15 mouse cellular contexts compared by ENCODE assay signal in genomic region chr15:54120456-54120855, GRCm38 (mm10).
DNase-seq lines count a peak whose midpoint lies in the region; TF ChIP-seq lines count a peak whose summit lies in the region.
"Had no signal": no experiment of that assay in that cellular context is flagged by ENCODE, and none has a peak within 500 bp of the region (broad histone marks: within the 10 kb centered on the region; RNA-seq: fewer than 3 reads in every experiment).

No protein-coding gene starts in this region.

- dilution Hi-C loops in CH12.LX (cut with MboI; ENCODE audit: extremely low pct_ligation_motif_present, extremely low pct_unique_long_range_greater_than_20kb, low sequenced_read_pairs), result no loop called here

- no peak overlapping the region for H3K27ac ChIP-seq in CH12.LX (ENCODE audit: insufficient read depth, low read depth)
- H3K27ac ChIP-seq in left cerebral cortex, adult 2 months, result peak overlapping the region; percentile 15; the same call in 1 of the 2 replicates
- no peak overlapping the region for H3K27ac ChIP-seq in forebrain, embryonic 10.5 days
- H3K27ac ChIP-seq: embryonic facial prominence, embryonic 13.5 days; forebrain, embryonic 13.5 days; gastrocnemius, adult 2 months had no signal

- H3K9ac ChIP-seq in CH12.LX (ENCODE audit: insufficient read depth, low read depth), result no peak overlapping the region
- H3K9ac ChIP-seq: embryonic facial prominence, embryonic 13.5 days; forebrain, embryonic 13.5 days had no signal

- in situ Hi-C loops in CH12.LX (cut with MboI; ENCODE audit: low pct_ligation_motif_present, low pct_unique_long_range_greater_than_20kb, low sequenced_read_pairs), result no loop called here

- no peak for TF ChIP-seq EP300 in CH12.LX (IDR thresholded peaks at IDR 0.05; ENCODE audit: low read length)

- peaks cover 3% of the 10 kb centered on the region for H3K9me3 ChIP-seq in CH12.LX (replicated peaks; ENCODE audit: low read length)
- no peaks in the 10 kb centered on the region for H3K9me3 ChIP-seq in forebrain, embryonic 10.5 days
- H3K9me3 ChIP-seq: embryonic facial prominence, embryonic 13.5 days; forebrain, embryonic 13.5 days had no signal

- H3K79me2 ChIP-seq in CH12.LX (replicated peaks; ENCODE audit: control insufficient read depth, extremely low read depth, insufficient read depth, poor library complexity, severe bottlenecking), result no peaks in the 10 kb centered on the region

- intact Hi-C loops in left cerebral cortex, adult 2 months (cut with DNase I), result no loop called here

- DNase-seq in lung, adult 18-20 months, result peak; percentile 4 to 9
- DNase-seq in lung, adult 2 months, result no peak
- DNase-seq in 416B (ENCODE audit: low read depth) (peak; percentile 12), CH12.LX (ENCODE audit: extremely low read depth) (no peak)
- DNase-seq in left cerebral cortex, adult 2 months (ENCODE audit: extremely low spot score in 1 of 2, low spot score in 2 of 2), result no peak
- no peak for DNase-seq in forebrain, embryonic 10.5 days (ENCODE audit: extremely low spot score, low spot score)
- DNase-seq in layer of hippocampus, postnatal 10 days (ENCODE audit: low spot score in 2 of 2), result no peak
- DNase-seq: adrenal gland, postnatal 14 days; cerebellum, adult 9-10 months; gastrocnemius, adult 2 months; midbrain, embryonic 14.5 days; retina, postnatal 1 day; thymus, postnatal 25 days had no signal

- 0 out of 2 replicates have a peak overlapping the region, but pooled peaks have one; percentile 2 for H3K4me2 ChIP-seq in CH12.LX (ENCODE audit: insufficient read depth, low read depth, poor library complexity, severe bottlenecking)
- H3K4me2 ChIP-seq: embryonic facial prominence, embryonic 13.5 days; forebrain, embryonic 13.5 days had no signal

- no peaks in the 10 kb centered on the region for H3K4me1 ChIP-seq in lung, adult 2 months (ENCODE audit: control insufficient read depth, insufficient read depth, low read length)
- peaks cover 4 to 28% of the 10 kb centered on the region in 2 experiments for H3K4me1 ChIP-seq in CH12.LX (ENCODE audit: control insufficient read depth in 1 of 2, insufficient read depth in 2 of 2)
- H3K4me1 ChIP-seq in forebrain, embryonic 10.5 days, result no peaks in the 10 kb centered on the region
- H3K4me1 ChIP-seq: embryonic facial prominence, embryonic 13.5 days; forebrain, embryonic 13.5 days had no signal

- H3K27me3 ChIP-seq in CH12.LX (replicated peaks), result no peaks in the 10 kb centered on the region
- H3K27me3 ChIP-seq in forebrain, embryonic 10.5 days (ENCODE audit: poor library complexity, severe bottlenecking), result no peaks in the 10 kb centered on the region
- H3K27me3 ChIP-seq: embryonic facial prominence, embryonic 13.5 days; forebrain, embryonic 13.5 days had no signal

- no peak for TF ChIP-seq RAD21 in CH12.LX (IDR thresholded peaks at IDR 0.05; ENCODE audit: low read depth, low read length)

- H3K36me3 ChIP-seq in CH12.LX (replicated peaks in 1 of 2; ENCODE audit: control insufficient read depth in 1 of 2, insufficient read depth in 1 of 2, low read length in 1 of 2), result no peaks in the 10 kb centered on the region
- no peaks in the 10 kb centered on the region for H3K36me3 ChIP-seq in forebrain, embryonic 10.5 days (replicated peaks)
- H3K36me3 ChIP-seq: embryonic facial prominence, embryonic 13.5 days had no signal

- no peak for TF ChIP-seq POLR2A in lung, adult 2 months (IDR thresholded peaks at IDR 0.05; ENCODE audit: borderline replicate concordance, extremely low read depth, low read depth, low read length)
- TF ChIP-seq POLR2A in CH12.LX (IDR thresholded peaks at IDR 0.05; ENCODE audit: low read depth, low read length), result no peak

- no peak for TF ChIP-seq CTCF in lung, adult 2 months (IDR thresholded peaks at IDR 0.05; ENCODE audit: insufficient read depth, low read length)
- no peak for TF ChIP-seq CTCF in CH12.LX (conservative IDR thresholded peaks at IDR 0.05 in 1 of 2, IDR thresholded peaks at IDR 0.05 in 1 of 2; ENCODE audit: low read depth in 2 of 2, low read length in 2 of 2)
- no peak for TF ChIP-seq CTCF in left cerebral cortex, adult 2 months (IDR thresholded peaks at IDR 0.05)

- no peak overlapping the region for H3K4me3 ChIP-seq in lung, adult 2 months (replicated peaks; ENCODE audit: extremely low read depth, low read depth, low read length)
- no peak overlapping the region for H3K4me3 ChIP-seq in CH12.LX (replicated peaks in 1 of 3; ENCODE audit: low read depth in 2 of 3, low read length in 2 of 3, poor library complexity in 1 of 3)
- H3K4me3 ChIP-seq in left cerebral cortex, adult 2 months, result no peak overlapping the region
- no peak overlapping the region for H3K4me3 ChIP-seq in forebrain, embryonic 10.5 days
- H3K4me3 ChIP-seq: embryonic facial prominence, embryonic 13.5 days; forebrain, embryonic 13.5 days; gastrocnemius, adult 2 months had no signal

- WGBS in lung, adult 2 months, result 55% methylated on average over 3 of the region's 3 CpGs
- 91% methylated on average over 3 of the region's 3 CpGs for WGBS in forebrain, embryonic 10.5 days

TF ChIP-seq in CH12.LX, 34 proteins besides CTCF, POLR2A, EP300 and RAD21:
- no peak for TF ChIP-seq MAZ (IDR thresholded peaks at IDR 0.05; ENCODE audit: low read depth, low read length)
- TF ChIP-seq ZNF384 (IDR thresholded peaks at IDR 0.05; ENCODE audit: low read depth, low read length), result no peak
- TF ChIP-seq E2F4 (IDR thresholded peaks at IDR 0.05; ENCODE audit: insufficient replicate concordance, low read depth, low read length), result no peak
- TF ChIP-seq ZMIZ1 (IDR thresholded peaks at IDR 0.05; ENCODE audit: low read depth, low read length), result no peak
- TF ChIP-seq MYC (IDR thresholded peaks at IDR 0.05; ENCODE audit: low read depth, low read length), result no peak
- TF ChIP-seq KAT2A (IDR thresholded peaks at IDR 0.05; ENCODE audit: insufficient replicate concordance, low read length), result no peak
- no peak for TF ChIP-seq CHD1 (IDR thresholded peaks at IDR 0.05; ENCODE audit: low read depth, low read length)
- no peak for TF ChIP-seq UBTF (IDR thresholded peaks at IDR 0.05; ENCODE audit: low read depth, low read length)
- no peak for TF ChIP-seq BHLHE40 (IDR thresholded peaks at IDR 0.05; ENCODE audit: low read depth, low read length)
- no peak for TF ChIP-seq JUND (conservative IDR thresholded peaks at IDR 0.05; ENCODE audit: low read depth, low read length)
- no peak for TF ChIP-seq HCFC1 (IDR thresholded peaks at IDR 0.05; ENCODE audit: low read depth, low read length)
- no peak for TF ChIP-seq GABPA (IDR thresholded peaks at IDR 0.05; ENCODE audit: insufficient replicate concordance, low read depth, low read length)
- no peak for TF ChIP-seq USF1 (IDR thresholded peaks at IDR 0.05; ENCODE audit: low read depth, low read length)
- TF ChIP-seq IRF4 (IDR thresholded peaks at IDR 0.05; ENCODE audit: low read depth, low read length), result no peak
- TF ChIP-seq MAFK (IDR thresholded peaks at IDR 0.05; ENCODE audit: insufficient replicate concordance, low read length), result no peak
- TF ChIP-seq TBP (conservative IDR thresholded peaks at IDR 0.05; ENCODE audit: low read depth, low read length), result no peak
- TF ChIP-seq ELF1 (IDR thresholded peaks at IDR 0.05; ENCODE audit: low read depth, low read length), result no peak
- no peak for TF ChIP-seq JUN (IDR thresholded peaks at IDR 0.05; ENCODE audit: insufficient read depth, low read depth, low read length)
- no peak for TF ChIP-seq TCF12 (IDR thresholded peaks at IDR 0.05; ENCODE audit: low read depth, low read length)
- no peak for TF ChIP-seq ZC3H11A (IDR thresholded peaks at IDR 0.05; ENCODE audit: low read depth, low read length)

Comparison
In these comparisons a context has a peak if more than half of its experiments do, and no peak if none do; other contexts are left out.
1. DNase-seq: peak in lung, adult 18-20 months (2 of 2) and 416B (single experiment); none in lung, adult 2 months (single experiment), CH12.LX (single experiment), left cerebral cortex, adult 2 months (0 of 2), forebrain, embryonic 10.5 days (single experiment) and layer of hippocampus, postnatal 10 days (0 of 2).